Mouse (Mus musculus) stomach, postnatal 0 days (tissue): ENCODE data around the gene Naa80.

Source experiments
- CTCF ChIP-seq: IDR thresholded peaks from 2 replicates; pipeline ENCODE4 v1.5.1; 2016; ENCODE audit warnings: antibody characterized with exemption, low read depth, mild to moderate bottlenecking, moderate library complexity
- EP300 ChIP-seq: optimal IDR thresholded peaks from 2 replicates; pipeline ENCODE3; 2016; ENCODE audit warnings: antibody characterized with exemption

- TF ChIP-seq CTCF, result peak; percentile 97
- peak; percentile 86 for TF ChIP-seq EP300
Measured at GRCm38 (mm10) chr9:107612191-107612944, 33.7 kb downstream of the Naa80 start.
